Mouse (Mus musculus) c-Kit-positive CD71-positive TER-119-negative erythroid progenitor cells, embryonic 14.5 days (primary cell): ENCODE measurements at regions not wholly inside any gene's neighbourhood (a gene's known extent, or its start where the extent isn't known, plus 50 kb on each side); places are given as distances from the start of the nearest gene placed in this dataset.

Experiments used
- DNase-seq: peaks from one replicate; pipeline ENCODE4 v3.0.0-alpha.2; 2013; ENCODE audit warnings: low read depth

DNA sequence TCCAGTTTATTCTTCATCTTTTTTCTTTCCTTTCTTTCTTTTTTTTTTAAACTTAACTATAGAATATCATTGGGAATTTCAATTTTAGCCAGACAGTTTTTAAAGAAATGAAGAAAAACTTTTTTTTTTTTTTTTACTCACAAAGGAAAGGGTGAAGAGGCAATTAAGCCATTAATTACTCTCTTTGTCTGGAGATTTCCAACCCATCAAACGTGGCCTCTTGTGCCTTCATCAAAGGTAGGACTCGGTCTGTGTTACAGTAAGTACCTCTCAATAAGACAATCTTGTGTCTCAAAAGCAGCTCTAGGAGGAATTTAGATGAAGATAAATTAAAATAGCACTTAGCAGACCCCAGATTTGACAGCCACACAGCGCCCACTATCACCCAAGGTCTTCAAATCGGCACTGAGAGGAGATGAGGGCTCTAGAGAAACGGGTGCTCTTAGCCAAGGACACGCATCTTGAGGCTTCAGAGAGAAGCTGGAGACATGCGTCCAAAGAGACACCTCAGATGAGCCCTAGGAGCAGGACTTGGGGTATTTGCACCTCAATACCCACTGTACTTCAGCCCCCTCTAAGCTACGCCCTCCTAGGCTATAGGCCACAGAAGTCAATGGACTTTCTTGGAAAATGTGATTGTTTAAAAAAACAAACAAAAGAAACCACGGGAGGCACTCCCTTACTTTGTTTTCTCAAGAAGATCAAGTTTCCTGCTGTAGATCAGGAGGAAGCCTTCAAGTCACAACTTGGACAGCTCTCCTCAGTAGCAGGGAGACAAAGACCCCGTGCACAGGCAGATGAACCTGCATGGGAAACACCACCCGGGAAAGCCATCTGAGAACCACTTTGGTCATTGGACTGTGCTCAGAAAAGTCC is 176.8 kb upstream of the Spred2 start:
- no peak for DNase-seq

DNA sequence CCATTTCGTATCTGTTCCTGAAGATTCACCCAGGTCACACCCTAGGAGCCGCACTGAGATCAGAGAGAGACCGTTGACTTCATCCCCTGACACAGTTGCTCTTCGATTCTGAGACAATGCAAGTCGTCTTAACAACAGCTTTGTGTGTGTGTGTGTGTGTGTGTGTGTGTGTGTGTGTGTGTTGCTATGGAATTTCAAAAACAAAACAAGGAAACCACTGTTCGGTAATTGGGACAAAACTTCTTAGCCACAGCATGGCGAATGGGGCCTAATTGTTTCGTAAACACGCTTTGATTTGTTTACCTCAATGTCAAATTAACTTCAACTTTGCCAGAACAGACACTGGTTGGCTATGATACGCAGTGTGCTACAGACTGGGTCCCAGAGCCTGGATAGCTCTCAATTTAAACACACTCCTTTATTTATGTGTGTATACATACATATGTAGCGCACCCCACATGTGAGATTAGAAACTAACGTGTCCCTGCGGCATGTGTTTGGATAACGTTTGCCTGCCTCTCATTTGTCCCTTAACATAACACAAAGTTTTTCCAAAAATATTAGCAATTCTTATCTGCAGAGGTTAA is 176.1 kb upstream of the Spred2 start:
- no peak for DNase-seq

DNA sequence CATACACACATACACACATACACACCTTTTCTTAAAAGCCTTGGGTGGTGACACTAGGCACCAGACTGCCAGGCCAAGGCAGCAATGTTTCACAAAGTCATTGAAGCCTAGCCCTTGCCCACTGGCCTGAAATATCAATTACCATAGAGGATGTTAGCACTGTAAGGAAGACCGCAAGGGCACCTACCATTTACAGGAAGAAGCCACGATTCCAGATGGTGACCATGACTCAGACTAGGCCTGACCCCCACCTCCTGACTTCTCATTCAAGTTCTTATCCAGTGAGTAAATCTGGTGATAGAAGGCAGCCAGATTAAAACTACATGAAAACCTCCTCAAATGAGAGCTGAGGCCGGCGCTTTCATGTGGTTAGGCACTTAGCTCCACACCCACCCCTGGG is 165.3 kb upstream of the Spred2 start:
- no peak for DNase-seq

DNA sequence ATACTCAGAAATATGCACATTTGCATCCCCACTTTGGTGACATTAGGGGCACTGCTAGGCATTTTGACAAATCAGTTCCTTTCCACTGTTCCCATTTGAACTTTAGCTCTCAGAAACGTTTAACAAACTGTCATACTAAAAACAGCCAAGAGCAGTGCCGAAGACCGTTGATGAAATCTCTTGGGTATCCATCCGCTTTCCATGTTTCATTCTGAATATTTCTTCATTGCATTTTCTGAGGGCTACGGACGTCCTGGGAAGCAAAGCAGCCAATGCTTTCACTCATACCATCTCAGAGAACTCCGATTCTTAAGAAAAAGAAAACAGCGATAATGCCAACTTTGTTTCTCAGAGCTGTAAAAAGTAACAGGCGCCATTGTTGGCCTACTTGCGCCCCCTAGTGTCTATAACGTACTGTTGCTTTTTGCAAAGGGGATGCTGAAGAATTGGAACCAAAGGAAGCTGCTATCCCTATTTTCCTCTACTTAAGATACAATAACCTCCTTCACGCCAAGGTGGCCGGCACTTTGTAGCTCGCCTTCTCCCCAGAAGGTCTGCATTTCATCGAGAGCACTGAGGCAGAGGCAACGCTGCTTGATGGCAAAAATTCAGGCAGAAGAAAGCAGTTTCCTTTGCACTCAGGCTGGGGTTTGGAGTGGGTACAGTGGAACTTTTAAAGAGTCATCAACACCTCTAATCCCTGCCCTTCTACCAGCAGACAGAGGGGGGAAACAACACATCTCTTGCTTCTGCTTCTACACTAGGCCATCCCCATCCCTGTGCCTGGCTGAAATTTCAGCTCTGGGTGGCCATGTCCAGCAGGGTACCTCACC is 163.1 kb upstream of the Spred2 start:
- DNase-seq = peak; percentile 24

DNA sequence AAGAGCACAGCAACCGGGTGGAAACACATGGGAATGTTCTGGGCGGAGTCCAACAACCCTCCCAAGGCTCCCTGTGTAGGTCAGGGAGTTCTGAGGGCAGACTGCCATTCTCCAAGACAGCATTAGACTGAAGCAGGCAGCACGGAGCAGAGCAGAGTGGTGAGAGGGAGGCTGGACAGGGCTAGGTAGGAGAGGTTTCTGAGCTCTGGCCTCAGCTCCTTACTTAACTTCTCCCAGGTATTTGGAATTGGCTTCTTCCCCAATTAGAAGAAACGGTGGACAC is 162.5 kb upstream of the Spred2 start:
- no peak for DNase-seq

DNA sequence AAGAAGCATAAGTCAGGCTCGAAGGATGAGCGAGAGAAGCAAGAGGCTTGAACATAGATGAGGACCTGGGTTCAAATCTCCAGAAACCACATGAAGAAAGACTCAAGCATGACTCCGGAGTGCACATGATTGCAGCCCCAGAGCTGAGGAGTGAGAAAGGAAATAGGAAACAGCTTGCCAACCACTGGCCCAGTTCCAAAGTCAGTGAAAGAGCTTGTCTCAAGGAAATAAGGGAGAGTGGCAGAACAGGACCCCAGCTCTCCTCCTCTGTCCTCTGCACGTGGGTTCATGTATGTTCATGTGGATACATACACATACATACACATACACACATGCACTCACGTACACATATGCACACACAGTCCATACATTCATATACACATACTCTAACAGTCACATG is 156.9 kb upstream of the Spred2 start:
- no peak for DNase-seq

DNA sequence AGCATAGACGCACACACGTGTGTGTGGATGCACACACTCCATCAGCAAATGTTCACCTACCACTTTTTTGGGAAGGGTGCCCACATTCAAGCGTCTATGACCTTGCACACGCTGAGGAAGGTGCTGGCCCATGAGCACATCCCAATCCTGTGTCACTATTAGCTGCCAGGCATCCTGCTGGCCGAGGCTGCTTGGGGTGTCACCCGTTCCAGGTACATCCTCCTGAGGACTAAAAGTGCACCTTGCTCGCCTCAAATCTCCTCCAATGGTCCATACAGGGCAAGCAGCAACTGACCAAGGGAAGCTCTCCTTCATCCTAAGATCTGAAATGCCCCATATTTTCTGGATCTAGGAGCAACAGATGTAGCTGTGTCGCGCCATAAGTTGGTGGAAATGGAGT is 156.3 kb upstream of the Spred2 start:
- no peak for DNase-seq

DNA sequence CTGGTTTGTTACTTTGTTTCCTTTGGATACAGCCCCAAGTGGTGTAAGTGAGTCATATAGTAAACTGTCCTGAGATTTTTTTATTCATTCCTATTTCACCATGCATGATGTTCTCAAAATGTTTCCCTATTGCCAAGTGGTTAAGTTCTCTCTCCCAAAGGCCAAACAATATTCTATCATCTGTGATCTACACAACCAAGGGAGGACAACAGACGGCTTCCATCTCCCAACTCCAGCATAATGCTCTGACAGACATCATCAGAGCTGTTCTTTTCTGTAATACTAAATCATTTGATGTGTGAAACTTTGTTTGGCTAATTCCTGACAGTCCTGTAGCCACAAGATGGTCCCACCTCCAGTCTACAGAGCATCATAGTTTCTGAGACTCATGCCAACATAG is 155.2 kb upstream of the Spred2 start:
- DNase-seq = no peak

DNA sequence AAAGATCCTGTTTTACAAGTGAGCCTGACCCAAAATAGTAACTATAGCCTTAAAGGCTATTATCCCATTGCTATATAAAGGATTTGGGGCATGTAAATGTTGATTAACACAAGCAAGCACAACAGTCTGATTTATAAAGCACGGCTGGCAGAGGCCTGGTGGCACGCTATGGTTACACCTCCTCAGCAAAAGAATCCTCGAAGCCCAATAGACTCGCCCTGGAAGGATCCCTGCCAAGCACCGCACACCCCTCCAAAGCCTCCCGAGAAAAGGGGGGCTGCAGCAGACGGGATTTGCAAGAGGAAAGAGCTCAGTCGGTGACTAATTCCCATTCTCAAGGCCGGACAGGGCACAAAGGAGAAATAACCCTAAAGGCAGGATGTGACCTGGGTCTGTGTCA is 150.2 kb upstream of the Spred2 start:
- DNase-seq = no peak

DNA sequence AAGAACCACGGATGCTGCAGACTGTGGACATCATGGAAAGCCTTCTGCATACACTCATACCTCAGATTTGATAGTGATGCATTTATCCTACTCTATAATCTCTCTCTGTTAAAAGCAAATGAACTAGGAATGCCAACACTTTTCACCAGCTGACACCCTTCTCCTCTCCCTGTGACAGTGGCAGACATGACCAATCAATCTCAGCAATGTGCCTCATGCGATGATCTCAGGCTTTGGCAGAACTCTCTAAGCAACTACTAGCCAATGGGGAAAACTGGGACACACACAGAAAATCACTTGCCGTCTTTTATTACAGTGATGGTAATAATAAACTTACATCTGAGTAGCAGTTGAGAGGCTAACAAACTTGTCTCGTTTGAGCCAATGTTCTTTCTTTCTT is 148.4 kb upstream of the Spred2 start:
- DNase-seq = no peak

DNA sequence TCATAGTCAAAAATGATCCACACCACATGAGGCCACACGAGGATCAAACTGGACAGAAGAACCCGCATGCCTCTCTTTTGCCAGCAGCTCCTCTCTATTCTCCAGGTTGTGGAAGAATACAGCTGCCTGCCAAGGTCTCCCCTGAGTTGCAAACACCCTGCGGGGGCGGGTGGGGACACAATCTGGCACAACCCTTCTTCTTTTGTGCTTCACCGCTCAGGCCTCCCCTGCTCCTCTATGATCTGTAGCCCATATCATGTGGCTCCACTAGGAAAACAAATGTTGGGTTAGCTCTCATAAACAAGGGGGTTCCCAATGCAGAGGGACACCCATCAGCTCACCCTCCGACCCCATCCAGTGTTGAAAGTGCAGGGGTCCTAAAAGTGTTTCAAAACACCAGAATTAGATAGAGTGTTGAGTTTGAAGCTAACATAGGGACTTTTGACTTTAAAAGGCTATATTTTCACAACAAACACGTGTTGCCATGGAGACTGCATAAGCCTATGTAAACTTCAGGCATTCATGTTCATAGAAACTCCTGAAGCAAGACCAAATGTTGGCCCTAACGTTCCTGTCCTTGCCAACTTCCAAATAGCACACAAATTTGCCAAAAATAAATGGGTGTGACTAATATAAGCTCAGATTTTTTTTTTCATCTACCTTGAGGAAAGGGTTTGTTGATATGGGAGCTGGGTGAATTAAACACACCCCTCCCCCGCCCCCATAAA is 147.5 kb upstream of the Spred2 start:
- no peak for DNase-seq

DNA sequence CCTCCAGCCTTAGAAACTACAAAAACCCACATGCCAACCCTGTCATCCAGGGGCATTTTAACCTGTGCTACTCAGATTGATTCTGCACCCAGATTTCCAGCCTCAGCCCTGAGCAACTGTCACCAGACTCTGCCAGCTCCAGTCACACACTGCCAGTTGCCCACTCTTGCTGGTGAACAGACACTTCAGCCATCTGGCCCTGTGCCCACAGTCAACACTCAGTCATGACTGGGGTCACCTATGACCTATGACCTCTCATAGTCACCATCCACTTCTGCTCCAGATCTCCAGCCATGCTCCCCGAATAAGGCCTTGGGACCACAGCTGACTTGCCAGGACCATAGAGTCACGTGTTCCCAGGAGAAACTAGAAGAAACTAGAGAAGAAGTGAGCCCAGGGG is 146.0 kb upstream of the Spred2 start:
- no peak for DNase-seq

DNA sequence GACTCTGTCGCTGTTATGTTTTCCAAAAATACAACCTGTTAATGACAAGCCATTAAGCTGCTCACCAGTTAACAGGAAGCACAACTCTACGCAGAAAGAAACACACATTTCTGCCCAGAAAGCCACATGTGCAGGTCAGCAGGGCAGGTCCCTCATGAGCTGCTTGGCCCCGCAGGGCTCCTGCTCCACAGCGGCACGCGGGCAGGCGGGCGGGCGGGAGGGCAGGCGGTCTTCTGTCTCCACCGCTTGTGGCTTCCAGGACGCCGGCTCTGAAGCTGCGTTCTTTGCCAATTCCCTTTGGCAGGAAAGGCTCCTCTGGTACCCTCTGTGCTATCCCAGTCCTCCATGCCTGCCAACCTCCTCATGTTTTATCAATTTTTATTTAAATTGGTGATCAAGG is 139.1 kb upstream of the Spred2 start:
- DNase-seq = no peak

DNA sequence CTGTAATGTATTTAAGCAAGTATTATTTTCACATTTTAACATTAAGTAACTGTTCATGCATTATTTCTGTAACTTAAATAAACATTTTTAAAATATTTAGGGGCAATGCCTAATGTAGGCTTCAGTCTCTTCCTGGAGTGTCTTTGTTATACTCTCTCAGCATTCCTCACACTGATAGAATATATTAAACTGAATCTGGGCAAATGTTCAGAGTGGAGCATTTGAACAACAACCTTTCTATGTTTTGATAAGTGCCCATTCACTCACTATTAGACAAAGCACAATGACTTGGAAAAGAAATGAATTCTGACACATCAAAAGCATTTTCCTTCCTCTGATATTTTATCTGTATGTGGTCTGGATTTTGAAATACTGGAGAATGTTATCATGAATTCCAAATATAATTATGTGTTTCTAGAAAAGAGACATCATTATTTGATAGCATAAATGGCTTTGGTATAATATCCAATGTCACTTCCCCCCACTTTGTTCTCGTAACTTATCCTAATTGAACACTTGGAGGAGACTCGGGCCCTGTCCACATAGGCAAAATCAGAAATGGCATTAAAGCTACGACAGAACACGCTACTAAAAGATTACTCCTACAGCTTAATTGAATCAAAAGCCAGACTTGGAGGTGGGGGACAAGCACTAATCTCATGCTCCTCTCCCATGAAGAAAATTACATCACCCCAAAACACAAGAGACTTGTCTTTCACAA is 127.1 kb upstream of the Spred2 start:
- no peak for DNase-seq

DNA sequence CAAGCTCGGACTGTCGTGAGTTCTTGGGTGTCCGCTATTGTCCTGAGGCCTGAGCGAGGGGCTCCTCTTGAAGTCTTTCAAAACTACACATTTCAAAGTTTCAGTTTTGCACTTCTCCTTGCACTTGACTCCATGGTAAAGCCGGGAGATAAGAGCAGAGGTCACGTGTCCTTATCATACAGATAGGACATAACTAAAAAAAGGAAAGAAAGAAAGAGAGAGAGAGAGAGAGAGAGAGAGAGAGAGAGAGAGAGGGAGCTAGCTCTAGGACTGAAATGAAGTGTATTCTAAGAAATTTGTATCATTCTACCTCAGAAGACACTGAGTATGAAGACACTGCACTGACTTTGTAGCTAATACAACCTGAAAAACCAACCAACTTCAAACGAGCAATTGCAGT is 114.8 kb upstream of the Spred2 start:
- no peak for DNase-seq

DNA sequence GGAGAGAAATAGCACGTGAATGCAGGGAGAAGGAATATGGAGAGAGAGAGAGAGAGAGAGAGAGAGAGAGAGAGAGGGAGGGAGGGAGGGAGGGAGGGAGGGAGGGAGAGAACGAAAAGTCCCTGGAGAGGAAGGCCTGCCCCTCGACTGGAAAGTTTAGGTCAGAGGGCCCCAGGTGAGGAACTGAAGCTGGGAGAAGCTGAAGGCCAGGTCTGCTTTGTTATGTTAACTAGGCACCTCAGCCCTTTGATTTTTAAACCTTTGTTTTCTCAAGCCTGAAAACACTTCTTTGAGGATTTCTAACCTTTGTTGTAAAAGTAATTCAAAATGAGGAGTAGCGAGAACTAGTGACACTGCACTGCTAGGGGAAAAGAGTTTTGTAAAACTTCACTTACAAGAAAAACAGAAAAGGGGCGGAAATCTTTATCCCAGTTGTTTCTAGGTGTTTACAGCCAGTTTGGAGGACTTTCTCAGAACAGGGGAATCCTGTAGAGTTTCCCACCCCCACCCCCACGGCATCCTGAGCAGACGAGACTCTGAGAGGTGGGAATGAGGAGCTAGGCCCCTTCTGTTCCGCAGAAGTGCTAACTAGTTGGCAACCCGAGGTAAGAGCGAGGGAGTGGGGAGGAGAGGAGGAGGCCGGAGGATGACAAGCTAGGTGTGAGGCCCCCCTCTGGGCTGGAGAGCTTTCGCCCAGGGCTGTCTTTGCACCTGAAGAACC is 112.7 kb upstream of the Spred2 start:
- no peak for DNase-seq

DNA sequence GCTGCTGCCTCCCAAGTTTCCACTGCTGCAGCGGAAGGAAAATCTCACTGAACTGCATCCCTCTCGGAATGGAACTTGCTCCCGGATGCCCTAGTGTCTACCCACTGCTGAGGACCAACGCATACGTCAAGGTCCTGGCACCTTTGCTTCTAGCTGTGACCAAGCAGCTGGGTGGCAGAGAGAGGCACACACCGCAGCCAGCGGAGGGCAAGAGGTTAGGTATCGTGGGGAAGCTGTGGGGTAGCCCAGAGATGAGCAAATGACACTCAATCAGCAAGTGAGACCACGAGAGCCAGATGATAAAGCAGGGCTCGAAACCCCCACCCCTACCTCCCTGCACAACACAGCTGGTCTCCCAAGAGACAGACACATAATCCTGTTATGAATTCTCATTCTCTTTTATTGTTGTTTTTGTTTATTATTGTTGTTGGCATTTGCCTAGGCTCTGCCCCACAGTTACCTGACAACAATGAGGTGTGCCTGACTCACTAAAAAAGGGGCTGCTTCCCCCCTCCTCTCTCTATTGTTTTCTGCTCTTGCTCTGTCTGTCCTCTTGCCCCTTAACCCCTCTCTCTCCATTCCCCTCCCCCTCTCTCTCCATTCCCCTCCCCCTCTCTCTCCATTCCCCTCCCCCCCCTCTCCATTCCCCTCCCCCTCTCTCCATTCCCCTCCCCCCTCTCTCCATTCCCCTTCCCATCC is 112.0 kb upstream of the Spred2 start:
- DNase-seq = no peak

DNA sequence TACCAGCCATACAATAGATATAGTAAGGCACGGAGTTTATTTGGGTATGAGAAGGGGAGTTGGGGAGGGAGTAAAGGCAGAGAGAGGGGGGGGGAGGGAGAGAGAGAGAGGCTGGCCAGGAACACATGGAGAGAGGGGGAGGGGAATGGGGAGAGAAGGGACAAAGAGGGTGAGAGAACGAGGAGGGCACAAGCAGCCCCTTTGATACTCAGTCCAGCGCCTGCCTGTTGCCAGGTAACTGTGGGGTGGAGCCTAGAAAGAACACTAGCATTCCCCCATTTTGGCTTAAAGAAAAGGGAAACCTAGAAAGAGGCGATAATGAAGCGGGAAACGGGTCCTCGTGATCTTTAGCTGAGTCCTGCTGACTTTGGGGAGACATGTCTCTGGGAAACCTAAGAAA is 110.6 kb upstream of the Spred2 start:
- DNase-seq = no peak

DNA sequence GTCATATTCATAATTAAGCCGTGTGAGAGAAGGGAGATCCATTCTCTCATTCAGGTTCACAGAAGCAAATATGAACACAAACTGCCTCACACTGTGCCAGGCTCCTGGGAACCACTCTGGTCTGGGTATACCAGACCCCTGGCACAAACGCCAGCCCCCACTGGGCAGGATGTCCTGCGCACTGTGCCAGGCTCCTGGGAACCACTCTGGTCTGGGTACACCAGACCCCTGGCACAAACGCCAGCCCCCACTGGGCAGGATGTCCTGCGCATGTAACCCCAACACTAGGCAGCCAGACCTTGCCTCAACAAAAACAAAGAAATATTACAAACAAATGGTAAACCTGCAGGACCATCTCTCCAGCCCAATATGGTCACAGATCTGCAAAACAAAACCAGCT is 101.2 kb upstream of the Spred2 start:
- DNase-seq = no peak

DNA sequence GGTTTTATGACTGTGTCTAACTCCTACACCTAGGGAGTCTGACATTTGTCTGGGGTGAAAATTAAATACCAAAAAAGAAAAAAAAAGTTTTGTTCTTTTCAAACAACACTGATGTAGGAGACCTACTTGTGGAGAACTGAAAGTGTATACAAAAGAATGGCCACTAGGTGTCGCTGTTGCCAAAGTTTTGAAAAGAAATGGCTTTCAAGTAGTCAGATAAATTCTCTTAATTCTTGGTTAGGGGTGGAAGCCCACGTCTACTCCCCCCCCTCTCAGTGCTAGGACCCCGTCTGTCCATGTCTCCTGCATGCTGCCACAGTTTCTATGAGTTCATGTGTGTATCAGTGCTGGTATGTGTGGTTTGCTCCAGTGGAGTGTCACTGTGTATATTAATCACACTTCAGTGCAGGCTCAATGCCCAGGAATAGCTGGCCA is 100.7 kb upstream of the Spred2 start:
- peak; percentile 59 for DNase-seq
